Mouse (Mus musculus) fat pad, adult 2 months (tissue): Measurements from ENCODE around the gene 4930519G04Rik.
"Not testable (repeated sequence)": the region's sequence is repeated elsewhere in the genome, so short reads cannot be mapped to it uniquely, and the experiment has no call there.

Source experiments
- DNase-seq: peaks from one replicate; pipeline ENCODE4 v3.0.0-alpha.2; 2011; ENCODE audit warnings: low read depth, low spot score; ENCODE audit errors: extremely low read depth

The 4930519G04Rik gene

DNA sequence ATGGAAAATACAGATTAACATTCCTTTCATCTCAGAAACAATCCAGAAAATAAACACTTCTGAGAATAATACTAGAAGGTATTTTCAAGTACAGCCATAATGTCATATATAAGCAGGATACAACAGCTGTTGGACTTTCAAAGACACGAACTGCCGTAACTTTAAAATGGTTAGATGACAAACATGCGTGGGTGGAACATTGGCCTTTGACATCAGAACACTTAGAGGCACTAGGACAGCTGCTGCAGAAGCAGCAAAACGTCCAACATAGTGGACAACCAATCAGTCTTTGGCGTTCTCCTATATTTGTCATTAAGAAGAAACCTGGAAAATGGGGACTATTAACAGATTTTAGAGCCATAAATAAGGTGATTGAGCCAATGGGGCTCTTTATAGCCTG is 13.0 kb upstream of the 4930519G04Rik start:
- DNase-seq, result not testable (repeated sequence)

DNA sequence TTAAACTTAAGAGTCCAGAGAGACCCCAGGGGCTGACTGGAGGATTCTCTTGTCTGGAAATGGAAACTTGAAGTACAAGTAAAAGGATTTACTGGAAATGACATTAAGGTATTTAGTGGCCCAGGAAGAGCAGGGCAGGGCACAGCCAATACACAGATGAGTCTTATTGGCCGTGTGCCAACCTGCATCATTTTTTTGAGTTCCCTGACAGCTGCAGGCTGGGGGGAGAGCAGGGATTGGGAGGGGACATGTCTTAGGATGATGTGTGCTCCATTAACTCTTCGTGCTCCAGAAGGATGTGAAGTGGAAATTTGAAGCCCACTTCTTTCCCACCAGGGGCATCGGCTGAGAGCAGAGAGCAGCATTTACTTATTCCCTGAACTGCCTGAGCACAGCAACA is 11.3 kb upstream of the 4930519G04Rik start:
- not testable (repeated sequence) for DNase-seq

DNA sequence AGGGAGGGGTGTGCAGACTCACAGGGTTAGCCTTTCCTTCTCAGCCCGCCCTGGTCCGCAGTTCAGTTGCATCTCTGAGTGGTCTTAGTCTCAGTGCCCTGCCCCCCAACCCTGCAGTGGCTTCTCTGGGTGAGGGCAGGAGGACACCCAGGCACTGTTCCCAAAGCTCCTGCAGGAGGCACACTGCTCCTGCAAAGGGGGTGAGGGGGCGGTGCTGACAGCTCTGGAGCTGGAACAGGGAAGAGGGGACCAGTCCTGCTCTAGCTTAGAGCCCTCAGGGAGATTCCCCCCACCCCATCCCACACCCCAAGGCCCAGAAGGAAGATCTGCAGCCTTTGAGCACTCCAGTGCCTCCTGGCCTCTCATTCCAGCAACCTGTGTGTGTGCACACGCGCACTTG is 10.8 kb upstream of the 4930519G04Rik start:
- DNase-seq, result no peak

DNA sequence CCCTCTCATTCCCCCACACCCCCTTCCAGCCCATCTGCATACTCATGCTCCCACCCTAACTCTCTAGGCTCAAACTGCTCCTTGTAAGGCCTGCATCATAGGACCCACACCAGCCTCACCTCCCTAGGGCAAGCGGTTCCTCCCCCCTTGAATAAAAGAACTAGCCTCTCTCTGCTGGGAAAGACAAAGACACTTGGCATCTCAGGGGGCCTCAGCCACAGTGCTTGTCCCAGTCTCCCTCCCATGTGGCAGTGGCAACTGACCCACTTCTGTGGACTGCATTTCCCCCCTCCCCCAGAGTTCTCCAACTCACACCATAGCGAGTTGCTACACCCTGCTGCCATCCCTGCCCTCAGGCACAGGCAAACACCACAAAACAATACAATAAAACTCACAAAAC is 9.1 kb upstream of the 4930519G04Rik start:
- not testable (repeated sequence) for DNase-seq

DNA sequence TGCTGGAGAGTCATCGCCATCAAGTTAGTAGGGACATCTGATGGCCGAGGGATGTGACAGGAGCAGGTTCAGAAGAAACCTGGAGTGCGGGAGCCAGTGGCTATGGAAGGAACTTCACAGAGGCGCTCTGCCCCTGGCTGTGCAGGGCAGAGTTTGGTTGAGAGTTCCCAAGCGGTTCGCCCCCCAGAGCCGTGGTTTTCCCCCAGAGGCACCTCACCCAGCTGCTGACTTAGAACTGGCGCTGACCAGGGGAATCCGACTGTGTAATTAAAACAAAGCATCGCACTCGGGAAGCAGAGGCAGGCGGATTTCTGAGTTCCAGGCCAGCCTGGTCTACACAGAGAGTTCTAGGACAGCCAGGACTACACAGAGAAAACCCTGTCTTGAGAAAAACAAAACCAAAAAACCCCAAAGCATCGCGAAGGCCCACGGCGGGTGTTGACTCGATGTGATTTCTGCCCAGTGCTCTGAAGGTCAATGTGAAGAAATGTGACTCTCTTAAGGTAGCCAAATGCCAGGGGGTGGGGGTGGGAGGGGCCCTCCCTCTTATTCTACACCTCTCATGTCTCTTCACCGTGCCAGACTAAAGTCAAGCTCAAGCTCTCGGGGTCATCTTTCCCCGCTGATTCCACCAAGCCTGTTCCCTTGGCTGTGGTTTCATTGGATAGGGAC is 1.8 kb upstream of the 4930519G04Rik start:
- DNase-seq, result no peak

DNA sequence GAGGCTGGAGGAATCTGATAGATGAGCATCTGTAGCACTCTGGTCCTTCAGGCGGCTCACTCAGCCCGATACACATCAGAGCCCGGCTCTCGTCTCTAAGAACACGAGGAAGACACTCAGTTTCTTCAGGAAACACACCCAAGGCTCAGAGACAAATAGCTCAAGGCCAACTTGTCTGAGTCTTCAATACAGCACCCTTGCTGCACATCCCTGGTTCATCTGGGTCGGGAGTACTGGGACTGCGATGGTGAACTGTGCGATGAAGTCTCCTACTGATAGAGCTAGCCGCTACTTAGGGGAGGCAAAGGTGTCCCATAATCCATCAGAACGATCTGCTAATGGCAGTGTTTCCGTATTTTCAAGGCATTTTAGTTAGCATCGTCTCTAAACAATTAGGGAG is 5.1 kb downstream of the 4930519G04Rik start, which contains the start of gene Gm9936:
Gene Gm9936 (minus strand): TSS at position 101 of the 400 bp plus-strand sequence.
- DNase-seq, result no peak

DNA sequence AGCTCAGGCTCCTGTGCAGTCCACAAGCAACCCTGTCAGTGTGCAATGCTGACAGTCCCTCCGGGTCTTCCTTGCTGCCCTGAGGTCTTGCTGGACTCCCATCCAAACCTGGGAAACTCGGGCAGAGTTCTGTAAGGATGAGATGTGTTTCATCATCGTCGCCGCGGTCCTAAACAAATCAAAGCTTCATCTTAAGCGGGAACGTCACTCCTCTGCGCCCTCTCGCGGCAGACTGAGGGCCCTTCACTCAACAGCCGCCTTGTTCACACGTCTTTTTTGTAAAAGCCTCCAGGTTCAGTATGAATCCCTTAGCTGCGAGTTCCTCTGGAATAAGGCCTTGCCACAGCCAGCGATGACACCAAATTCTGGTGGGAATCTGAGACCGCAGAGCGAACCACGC is 5.8 kb downstream of the 4930519G04Rik start:
- DNase-seq, result no peak

DNA sequence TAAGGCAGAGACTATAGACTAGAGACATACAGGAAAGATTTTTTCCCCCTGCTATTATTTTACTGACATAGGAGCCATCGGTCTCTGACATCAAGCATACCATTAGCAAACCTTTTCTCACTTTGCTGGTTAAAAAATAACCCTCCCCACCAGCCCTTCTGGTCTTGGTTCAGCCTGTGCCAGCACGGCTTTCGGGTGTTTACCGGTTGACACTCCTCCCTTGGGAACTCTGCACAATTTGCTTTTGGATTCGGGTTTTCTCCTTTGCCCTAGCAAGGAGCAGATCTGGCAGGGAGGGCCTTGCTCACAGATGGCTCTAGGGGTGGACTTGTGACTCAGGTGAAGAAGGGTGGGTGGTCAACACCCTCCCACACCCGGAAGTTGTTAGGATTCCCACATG is 8.3 kb downstream of the 4930519G04Rik start:
- no peak for DNase-seq

DNA sequence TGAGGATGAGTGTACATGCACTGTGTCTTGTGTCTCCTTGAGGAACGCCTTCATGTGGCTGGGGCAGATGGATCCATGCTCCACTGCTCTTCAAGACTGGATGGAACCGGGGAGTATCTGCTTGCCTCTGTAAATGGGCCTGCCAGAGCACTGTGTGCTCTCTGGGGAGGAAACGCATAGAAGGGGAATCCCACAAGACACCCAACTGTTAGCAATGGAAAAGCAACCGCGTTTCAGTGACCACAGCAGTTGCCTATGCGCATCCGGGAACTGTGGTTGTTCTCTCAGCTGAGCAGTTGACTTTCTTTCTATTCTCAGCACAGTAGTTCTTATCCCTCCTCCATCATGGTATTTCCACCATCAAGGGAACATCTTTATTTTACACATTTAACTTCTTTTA is 11.3 kb downstream of the 4930519G04Rik start:
- no peak for DNase-seq

DNA sequence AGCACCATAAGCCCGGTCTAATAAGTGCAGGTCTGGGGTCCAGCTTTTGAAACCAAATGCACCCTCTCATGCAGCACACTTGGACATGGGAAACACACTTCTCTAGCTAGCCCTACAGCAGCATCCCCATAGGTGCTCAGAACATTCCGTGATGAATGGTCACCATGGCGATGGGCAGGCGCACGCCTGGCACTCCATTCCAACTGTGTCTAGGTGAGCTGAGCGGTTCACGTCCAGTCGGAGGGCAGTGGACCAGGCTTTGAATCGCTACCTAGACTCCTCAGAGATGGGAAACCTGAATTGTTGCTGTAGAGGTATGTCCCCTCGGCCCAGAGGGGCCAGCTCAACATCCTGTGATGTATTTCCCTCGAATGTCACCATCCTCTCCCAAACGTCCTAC is 11.8 kb downstream of the 4930519G04Rik start:
- no peak for DNase-seq

DNA sequence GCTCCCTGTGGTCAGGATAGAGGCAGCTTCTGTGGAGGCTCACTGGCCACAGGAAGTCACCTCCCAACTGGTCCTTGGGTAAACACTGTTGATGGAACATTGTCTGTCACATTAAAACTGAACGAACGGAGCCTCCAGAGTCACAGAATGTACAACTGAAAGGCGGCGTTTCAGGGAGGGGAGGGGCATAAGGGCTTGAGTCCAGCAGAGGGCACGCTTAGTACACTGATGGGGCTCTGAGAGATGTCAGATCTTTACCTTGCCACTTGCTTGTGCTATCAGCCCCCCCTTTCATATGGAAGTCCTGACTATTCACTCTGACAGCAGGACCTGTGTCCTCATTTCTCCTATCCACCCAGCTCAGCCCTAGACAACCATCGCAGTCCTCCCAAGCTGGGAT is 22.4 kb downstream of the 4930519G04Rik start:
- no peak for DNase-seq

DNA sequence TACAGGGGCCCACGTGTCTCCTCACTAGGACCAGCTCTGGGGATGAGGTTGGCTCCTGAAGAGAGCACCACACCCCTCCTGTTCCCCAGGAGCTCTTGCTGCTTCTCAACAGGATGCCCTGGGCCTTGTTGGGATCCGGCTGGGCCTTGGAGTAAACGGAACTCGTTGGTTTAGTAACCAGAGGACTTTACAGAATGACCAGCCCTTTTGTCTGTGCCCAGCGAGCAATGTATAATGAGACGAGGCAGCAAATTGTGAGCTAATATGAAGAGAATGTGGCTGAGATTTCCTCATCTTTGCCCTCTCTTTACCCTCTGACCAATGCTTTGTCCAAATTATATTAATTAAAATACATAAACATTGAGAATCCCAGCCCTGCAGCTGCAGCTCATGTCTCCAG is 22.9 kb downstream of the 4930519G04Rik start:
- DNase-seq, result no peak

DNA sequence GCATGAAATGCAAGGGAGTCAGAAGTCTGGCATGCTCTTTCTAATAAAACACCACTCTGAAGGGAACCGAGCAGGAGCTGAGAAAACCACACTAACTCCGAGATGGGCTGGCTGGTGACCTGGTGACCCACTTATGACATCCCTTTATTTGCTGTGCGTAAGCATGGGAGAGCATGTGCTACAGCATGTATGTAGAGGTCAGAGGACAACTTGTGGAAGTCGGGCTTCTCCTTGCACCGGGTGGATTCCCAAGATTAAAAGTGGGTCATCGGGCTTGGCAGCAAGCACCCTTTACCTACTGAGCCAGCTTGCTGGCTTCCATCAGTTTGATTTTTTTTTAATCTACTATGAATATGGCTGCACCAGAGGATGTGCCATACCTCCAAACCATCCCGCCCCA is 24.0 kb downstream of the 4930519G04Rik start:
- DNase-seq, result no peak

DNA sequence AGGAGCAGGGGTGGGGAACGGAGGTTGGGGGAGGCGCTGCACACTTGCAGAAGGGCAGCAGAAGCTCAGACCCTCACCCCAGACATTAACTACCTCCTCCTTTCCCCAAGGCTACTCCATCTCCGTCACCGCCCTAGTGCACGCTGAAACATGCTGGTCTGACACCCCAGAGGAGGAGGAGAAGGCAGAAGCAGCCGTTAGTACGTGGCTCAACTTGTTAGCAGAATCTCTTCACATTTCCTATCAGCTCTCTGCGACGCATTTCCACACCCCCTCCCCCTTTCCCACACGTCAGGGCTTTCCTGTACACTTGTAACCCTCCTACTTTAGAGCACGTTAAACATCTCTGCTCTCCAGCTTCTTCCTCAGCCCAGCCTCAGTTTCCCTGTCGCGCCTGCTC is 25.9 kb downstream of the 4930519G04Rik start:
- no peak for DNase-seq

DNA sequence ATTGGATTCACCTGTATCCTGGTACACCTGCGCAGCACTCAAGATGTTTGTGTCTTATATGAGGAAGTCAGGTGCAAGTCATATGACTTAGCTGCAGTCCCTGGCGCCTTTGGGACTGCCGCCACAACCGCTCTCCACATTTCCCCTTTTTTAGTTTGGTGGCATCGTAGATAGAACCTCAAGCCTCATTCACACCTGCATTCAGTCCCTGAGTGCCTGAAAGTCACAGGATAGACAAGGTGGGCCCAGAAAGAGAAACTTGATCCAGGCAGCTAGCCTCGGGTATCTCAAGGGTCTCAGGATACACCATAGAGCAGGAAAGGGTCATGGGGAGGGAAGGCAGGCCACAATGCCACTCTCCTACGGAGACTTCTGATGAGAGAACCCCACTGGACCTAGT is 28.9 kb downstream of the 4930519G04Rik start:
- DNase-seq, result not testable (repeated sequence)

DNA sequence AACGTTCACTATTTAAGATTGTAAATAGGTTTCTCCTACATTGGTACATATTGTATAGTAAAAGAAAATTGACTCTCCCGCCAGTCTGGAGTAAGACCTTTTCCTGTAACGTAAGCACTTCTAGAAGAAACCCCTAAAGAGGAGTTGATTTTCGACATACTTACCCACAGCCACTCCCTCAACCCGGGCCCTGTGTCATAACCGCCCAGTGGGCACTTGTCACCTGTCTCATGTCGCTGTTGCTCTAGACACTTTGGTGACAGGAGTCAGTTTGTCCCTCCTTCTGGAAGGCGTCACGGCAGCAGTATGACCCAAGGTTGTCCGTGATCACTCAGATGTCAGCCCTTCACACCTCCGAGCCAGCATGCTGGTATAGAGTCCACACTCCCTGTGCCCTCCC is 29.6 kb downstream of the 4930519G04Rik start:
- DNase-seq, result no peak

DNA sequence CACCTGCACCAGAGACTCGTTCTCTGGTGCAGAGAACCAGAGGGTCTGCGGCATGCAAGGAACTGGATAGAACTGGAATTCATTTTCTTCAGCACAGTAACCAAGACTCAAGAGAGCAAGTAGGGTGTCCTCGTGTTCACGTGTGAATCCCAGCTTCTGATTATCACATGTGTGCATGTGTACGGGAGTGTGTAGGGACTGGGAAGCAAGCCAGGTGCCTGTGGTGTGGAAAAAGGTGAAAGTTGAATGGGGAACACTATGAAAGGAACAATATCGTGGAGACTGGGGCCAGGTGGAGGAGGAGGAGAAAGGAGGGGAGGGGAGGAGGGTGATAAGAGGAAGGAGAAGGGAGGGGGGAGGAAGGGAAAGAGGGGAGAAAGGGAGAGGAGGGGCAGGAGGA is 33.3 kb downstream of the 4930519G04Rik start:
- no peak for DNase-seq

DNA sequence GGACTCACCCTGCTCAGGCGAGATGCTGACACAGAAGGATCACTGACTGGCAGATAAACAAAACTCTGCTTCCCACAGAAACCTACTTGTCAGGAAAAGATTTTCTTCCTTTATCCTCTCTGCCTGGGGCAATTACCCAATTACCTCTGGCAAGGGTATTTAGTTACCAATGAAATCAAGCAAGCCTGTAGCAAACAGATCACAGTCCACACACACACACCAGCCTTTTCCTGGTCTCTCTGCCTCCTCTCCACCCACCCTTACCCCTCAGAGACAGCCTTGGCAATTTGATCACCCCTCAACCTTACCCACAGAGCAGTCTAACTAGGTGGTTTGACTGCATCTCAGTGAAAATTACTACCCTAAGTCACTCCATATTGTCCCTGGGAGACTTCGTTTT is 35.5 kb downstream of the 4930519G04Rik start:
- DNase-seq, result no peak

DNA sequence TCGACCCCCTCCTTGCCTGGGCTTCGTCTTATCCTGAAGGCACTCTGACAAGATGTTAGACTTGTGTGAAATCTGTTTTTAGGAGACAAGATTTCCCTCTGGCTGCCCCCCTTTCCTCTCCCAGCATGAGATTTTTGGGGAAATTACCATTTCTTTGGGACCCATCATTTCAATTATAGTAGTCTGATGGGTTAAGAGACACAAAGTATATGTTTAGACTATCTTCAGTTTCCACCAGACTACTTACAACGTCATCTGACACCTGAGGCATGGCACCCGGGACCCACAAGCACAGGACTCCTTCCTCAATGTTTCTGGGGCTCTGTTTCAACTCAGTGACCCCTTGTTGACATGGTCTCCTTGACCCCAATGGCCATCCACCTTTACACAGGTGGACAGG is 42.1 kb downstream of the 4930519G04Rik start:
- no peak for DNase-seq

DNA sequence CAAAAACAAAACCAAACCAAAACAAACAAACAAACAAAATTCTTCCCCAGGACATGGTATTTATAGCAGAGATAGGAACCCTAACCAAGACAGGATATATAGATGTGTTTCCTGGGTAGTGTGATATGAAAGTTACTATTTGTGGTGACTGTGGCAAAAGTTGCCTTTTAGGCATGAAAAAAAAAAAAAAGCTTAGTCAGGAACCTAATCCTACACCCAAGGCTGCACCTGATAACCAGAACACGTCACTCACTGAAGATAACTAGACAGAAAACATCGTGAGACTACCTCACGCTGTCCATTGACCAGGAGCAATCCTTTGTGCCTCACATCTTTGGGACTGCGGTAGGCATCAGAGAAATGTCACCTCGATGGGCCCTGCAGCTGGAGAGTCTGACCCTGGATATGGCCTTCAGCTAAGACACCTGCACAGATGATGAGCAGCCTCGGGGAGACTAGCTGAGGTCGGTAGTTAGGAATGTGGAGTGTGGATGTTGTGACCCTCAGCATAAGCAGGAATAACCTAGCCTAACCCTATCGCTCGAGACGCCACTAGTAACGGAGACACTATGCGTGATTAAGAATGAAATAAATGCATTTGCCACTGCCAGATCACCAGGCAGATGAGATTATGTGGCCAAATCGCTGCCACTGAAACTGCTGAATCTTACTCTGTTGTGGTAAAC is 43.4 kb downstream of the 4930519G04Rik start, which contains the start of gene Oasl2:
Gene Oasl2 (plus strand): TSS at position 249 of the 686 bp plus-strand sequence.
- no peak for DNase-seq

DNA sequence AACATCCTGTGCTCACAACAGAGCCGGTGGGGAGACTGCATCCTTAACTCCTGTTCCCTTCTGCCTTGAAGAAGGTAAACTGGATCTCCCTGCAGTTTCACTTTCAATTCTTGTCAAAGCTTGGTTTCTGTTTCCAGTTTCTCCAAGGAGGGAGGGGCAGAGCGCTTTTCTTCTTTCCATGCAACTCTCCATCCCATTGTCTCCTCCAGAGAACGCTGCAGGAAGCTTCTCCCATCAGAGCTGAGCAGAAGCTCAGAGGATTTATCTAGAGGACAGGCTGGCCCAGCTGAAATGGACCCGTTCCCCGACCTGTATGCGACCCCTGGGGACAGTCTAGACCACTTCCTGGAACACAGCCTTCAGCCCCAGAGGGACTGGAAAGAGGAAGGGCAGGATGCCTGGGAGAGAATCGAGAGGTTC is 43.9 kb downstream of the 4930519G04Rik start:
- no peak for DNase-seq

DNA sequence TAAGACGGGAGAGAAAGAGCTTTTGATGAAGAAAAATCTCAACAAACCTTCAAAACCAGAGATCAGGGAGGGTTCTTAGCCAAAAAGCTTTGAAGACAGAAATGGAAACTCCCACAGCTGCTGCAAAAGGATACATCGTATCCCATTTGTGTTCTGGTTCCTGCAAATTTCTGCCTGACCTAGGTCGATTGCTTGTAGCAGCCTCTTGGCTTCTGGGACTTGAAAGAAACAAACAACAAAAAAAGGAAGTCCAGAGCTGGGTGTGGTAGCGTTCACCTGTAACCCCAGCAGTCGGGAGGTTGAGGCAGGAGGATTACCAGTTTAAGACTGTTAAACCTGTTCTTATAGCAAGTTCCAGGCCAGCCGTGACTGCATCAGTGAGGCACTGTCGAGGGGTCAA is 45.4 kb downstream of the 4930519G04Rik start:
- DNase-seq, result no peak

DNA sequence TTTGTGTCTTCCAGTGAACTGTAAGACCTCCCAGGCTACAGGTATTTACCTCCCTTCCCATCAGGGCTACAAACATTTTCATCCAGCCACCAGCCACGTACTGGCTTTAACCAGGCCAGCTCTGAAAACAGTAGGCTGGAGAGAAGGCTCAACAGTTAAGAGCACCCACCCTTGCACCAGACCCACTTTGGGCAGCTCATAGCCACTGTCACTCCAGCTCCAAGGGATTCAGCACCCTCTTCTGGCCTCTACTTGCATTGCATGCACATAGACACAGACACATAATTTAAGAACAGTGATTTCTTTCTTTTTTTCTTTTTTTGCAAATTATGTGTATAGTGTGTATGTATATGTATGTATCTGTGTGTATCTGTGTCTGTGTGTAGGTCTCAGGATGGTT is 48.9 kb downstream of the 4930519G04Rik start:
- no peak for DNase-seq
